Mouse (Mus musculus): ENCODE data around the gene Atg10.
"Not testable (repeated sequence)": the region's sequence is repeated elsewhere in the genome, so short reads cannot be mapped to it uniquely, and the experiment has no call there.

The Atg10 gene

DNA sequence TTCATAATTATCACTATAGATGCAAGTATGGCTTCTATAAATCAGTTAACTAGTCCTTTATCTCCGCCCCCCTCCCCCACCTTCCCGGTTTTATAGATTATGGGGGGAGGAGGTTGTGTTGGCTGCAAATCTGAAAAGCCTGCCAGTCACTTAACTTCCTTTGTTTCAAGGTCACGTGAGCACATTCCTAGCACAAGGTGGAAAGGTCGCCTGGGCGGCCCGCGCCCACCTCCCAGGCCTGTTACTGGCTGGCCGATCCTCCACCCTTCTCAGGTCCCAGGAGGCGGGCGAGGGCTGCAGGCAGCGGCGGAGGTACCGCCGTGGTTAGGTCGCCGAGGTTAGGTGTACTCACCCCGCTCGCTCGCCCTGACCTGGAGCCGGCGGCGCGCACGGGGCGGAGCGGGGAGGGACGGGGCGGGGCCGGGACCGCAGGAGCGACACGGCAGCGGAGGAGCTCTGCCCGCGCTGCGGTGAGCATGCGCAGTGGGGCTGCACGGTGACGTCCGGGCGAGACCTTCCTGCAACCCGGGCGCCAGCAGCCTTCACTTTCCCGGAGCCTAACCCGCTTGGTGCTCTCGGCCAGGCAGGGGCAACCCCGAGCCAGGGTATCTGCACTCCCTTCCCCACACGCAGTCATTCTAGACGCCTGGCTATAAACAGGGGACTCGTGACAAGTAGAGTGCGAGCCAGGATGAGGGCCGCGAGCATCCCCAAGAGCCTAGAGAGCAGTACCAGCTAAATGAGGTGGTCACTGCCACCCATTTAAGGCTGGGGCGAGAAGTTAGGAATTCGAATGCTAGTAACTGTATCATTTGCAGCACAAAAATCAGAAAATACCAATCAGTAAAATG is at the start of gene Atg10:
Atg10 (minus strand) TSS at position 382 of the 851 bp plus-strand sequence.
- peak; percentile 91 for DNase-seq (ENCODE audit: low spot score)

- DNase-seq (ENCODE audit: low spot score): no peak
These were observed 28.6 kb upstream of the Atg10 start for GRCm38 (mm10) chr13:91252406-91252805.

DNA sequence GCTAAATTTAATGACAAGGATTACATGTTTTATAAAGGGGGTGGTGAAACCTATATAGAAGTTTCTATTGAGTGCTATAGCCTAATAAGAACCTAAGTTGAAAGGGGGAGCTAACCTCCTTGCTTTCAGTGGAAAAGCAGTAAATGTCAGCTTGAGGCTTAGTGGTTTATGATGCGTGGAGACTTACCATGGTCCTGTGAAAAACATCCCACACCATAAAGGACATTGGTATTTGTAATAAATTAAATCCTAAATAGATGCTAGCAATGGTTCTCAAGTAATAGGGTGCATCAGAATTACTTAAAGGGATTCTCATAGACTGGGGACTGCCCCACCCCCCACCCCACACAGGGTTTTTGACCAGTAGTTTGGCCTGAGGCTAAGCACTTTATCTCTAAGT is 27.9 kb upstream of the Atg10 start:
- no peak for DNase-seq (ENCODE audit: low spot score)

GRCm38 (mm10) chr13:91250050-91250449 is 26.3 kb upstream of the Atg10 start:
- DNase-seq (ENCODE audit: low spot score): not testable (repeated sequence)

DNA sequence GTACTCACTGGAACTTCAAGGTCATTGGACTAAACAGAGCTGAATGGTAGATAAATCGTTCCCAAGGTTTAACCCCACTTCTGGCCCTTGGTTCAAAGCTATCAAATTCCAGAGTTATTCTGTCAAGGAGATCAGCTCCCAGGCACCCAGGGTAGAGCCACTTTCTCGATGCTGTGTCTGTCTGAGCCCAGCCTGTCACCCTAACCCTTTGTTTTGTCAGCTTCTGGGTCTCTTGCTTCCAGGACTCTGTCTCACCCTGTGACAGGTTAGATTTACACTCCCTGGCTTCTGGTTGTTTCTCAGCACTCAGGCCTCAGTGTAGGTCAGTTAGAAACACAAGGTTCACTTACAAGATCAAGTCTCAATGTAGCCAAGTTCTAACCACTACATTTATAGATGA is 22.7 kb upstream of the Atg10 start:
- DNase-seq (ENCODE audit: low spot score): no peak

DNA sequence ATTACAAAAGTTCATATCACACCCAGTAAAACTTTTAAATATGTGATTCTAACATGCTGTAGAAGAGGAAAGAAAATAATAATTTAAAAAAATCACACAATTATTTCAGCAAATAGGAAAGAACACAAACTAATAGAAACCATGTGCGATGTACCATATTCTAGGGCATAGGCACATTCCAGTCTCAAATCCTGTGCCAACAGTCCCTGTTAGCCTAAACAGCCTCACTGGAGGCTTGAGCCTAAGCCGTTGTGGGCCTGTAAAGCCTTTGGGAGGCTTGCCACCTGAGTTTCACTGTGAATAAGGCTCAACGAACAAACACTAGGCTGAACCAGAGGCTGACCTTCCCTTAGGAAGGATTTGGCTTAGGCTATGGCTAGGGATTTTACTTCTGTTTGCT is 14.2 kb upstream of the Atg10 start:
- DNase-seq (ENCODE audit: low spot score): no peak

DNA sequence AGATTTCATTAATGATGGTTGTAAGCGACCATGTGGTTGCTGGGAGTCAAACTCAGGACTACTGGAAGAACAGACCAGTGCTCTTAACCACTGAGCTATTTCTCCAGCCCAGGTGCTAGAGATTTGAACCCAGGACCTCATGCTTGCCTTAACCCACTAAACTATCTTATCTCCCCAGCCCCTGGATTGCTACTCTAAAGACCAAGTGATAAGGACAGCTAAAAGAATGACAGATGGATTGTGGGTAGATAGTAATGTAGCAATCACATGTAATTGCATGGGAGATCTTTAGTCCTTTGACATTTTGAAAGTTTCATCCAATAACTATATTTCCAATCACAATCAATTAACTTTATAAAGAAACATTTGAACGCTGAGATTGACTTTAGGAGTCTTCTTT is 13.1 kb upstream of the Atg10 start:
- DNase-seq (ENCODE audit: low spot score): no peak

DNA sequence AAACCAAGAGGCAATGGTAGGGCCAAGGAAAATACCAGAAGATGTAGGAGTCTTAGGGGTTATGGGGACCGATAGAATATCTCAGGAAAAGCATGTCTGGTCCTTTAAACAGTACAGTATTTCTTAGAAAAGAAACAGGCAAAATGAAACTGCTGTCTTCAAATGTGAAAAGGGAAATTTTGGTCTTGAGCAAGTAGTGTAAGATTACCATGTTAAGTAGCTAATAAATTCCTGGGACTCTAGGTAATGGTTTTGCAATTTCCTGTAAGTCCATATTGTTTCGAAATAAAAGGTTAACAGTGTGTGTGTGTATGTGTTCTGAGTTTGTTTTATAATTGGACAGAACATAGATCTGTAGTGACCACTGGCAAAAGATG is 658 bp upstream of the Atg10 start:
- no peak for DNase-seq (ENCODE audit: low spot score)

DNA sequence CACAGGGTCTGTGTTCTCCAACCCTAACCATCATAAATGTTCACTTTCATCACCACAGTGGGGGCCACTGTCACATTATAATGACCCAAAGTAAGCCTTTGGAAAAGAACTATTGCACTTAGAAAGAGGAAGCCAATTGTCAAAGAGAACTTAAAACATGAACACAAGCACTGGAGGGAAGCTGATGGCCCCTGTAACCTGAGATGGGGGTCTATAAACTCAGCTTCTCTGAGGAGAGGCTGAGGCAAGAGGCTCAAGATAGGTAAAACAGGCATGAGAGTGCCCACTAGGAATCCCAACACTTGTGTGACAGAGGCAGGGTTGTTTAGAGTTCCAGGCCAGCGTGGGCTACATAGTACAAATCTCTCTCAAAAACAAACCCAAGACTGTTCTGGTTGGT is 705 bp downstream of the Atg10 start:
- no peak for DNase-seq (ENCODE audit: low spot score)

DNA sequence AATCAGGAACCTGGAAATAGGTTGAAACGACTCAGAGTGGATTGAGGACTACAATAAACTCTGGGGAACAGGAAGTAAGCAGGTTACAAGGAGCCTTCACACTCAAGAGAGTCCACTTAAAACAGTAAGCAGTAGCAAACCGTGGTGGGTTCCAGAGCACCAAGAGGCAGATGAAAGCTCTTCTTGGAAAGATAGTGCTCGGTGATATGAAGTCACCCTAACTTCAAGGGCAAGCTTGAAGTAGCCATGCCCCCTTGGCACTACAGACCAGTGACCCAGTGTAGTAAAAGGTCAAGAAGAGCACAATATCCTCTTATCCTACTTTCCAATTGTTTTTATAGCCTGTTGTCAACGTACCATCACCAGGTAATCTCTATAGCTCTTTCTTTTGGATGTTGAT is 2.1 kb downstream of the Atg10 start:
- no peak for DNase-seq (ENCODE audit: low spot score)

DNA sequence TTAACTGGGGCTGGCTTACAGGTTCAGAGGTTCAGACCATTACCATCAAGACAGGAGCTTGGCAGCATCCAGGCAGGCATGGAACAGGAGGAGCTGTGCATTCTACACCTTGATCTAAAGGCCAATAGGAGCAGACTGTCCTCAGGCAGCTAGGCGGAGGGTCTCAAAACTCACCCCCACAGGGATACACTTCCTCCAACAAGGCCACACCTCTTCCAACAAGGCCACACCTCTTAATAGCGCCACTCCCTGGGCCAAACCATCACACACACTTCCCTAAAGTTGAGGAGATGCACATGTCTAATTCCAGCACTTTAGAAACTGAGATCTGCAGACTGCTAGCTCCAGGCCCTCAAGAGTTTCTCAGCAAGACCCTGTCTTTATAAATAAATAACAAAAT is 6.1 kb downstream of the Atg10 start:
- DNase-seq (ENCODE audit: low spot score): no peak

DNA sequence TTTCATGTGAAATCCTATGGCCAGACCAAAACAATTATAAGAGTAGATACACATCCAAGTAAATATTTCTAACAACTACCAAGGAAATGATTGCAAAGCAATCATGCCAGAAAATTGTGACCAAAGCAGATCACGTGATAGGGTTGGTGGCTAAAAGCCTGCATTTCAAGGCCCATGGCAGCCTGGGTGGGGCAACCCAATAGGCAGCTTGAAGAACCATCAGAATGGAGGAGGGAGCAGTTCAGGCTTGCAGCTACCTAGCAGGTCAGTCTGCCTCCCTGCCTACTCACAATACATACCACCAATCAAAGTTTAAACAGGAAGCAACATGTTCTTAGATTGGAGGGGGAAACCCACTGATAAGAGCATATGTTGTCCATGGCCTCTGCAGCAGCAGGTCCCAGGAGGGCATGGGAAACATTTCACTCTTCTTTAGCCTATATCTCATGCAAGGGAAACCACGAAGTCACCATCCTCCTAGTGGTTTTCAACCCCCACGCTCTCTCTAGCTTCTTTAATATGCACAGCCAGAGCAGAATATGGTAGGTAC is 7.0 kb downstream of the Atg10 start:
- no peak for DNase-seq (ENCODE audit: low spot score)

- DNase-seq (ENCODE audit: low spot score): no peak
These were observed 10.8 kb downstream of the Atg10 start for GRCm38 (mm10) chr13:91212958-91213357.

GRCm38 (mm10) chr13:91206237-91206636 is 17.5 kb downstream of the Atg10 start:
- no peak for DNase-seq (ENCODE audit: low spot score)

DNA sequence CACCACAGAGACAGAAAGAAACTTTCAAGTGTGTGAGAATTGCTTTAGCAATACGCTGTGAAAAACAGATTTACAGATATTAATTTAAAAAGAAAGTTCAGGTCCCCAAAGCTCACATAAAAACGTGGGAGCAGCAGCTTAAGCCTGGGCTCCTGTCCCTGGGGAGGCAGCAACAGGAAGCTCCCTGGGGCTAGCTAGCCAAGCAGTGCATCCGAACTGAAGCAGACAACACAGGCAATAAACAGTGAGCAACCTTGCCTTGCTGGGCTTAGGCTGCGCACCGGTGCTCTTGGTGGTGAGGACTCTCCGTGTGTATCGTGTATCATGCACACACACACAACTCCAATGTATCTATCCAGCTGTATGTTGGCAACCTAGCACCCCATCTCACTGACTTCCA is 21.2 kb downstream of the Atg10 start:
- DNase-seq (ENCODE audit: low spot score): no peak

GRCm38 (mm10) chr13:91187378-91188234 is 36.2 kb downstream of the Atg10 start:
- DNase-seq (ENCODE audit: low spot score): no peak

GRCm38 (mm10) chr13:91185248-91185867 is 38.4 kb downstream of the Atg10 start:
- no peak for DNase-seq (ENCODE audit: low spot score)

GRCm38 (mm10) chr13:91184226-91184625 is 39.5 kb downstream of the Atg10 start:
- DNase-seq (ENCODE audit: low spot score): no peak

DNA sequence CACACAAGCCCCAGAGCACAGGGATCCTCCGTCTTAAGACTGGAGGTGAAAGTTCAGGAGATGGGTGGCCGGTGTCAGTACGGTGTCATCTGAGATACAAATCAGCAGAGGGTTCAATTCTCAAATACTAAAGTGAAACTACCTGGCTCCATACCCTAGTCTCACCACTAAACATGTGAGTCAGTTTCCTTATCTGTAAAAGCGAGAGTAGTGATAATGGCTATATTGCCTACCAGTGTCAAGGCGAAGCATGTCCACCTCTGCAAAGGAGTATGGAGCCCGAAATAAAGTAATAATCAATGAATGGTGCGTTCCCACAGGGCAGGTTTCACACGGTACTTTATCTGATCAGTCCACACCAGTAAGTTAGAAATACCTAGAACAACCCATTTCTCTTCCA is 43.4 kb downstream of the Atg10 start:
- DNase-seq (ENCODE audit: low spot score): no peak

- DNase-seq (ENCODE audit: low spot score): no peak
These were observed 44.4 kb downstream of the Atg10 start for GRCm38 (mm10) chr13:91179174-91179899.

DNA sequence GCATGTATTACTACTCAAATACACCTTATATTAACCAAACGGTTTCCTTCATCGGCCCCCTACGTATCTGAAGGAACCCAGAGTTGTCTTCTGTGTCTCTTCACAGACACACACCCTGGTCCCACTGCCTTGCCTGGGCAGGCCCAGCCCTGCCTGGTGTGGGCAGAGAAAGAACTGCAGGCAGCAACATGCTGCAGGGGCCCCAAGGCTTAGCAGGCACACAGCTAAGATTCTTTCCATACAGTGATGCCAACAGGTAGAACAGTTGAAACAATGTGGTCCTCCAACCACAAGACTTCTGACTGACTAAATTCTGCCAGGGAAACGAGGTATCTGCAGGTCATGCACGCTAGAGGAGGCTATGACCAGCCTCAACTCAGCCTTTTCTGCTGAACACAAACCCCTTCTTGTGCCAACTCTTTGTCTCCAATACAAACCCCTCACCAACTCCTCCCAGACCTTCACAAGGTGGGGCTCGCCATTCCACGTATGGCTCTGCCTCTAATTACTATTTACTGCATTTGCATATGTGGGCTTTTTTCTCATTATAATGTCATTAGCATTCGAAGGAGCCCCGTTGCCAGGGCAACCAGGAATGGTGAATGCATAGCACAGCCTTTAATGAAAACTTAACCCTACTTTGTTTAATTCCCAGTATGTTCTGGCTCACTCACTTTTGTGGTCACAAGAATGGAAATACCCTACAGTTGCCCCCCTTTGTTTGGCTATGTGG is 45.2 kb downstream of the Atg10 start:
- DNase-seq (ENCODE audit: low spot score): no peak
